Mouse (Mus musculus) G1E (cell line): ENCODE results near the gene Grm3.

Source experiments
- CTCF ChIP-seq: IDR thresholded peaks from 2 replicates; pipeline ENCODE4 v1.5.1; 2012; ENCODE audit warnings: low read depth, low read length, inconsistent platforms, mixed read lengths
- GATA1 ChIP-seq: IDR thresholded peaks from 2 replicates; pipeline ENCODE4 v1.6.1; 2012; ENCODE audit warnings: borderline replicate concordance, low read length, inconsistent platforms, mixed read lengths
- GATA2 ChIP-seq: IDR thresholded peaks from 2 replicates; pipeline ENCODE4 v1.6.1; 2012; ENCODE audit warnings: low read depth, low read length, inconsistent platforms, borderline replicate concordance
- POLR2AphosphoS5 ChIP-seq: IDR thresholded peaks from 2 replicates; pipeline ENCODE4 v1.6.1; 2012; ENCODE audit warnings: low read depth, low read length, inconsistent platforms; ENCODE audit not compliant: insufficient replicate concordance
- TAL1 ChIP-seq: conservative IDR thresholded peaks from 2 replicates; pipeline ENCODE4 v1.6.1; 2012; ENCODE audit warnings: low read depth, low read length, inconsistent platforms, mixed read lengths

GRCm38 (mm10) chr5:9453298-9453697 lies 271.7 kb downstream of the Grm3 start:
- TF ChIP-seq TAL1 = no peak
- TF ChIP-seq GATA1 = no peak
- TF ChIP-seq CTCF = no peak
- no peak for TF ChIP-seq GATA2
- TF ChIP-seq POLR2AphosphoS5 = no peak
